Mouse (Mus musculus) cerebellum, adult 9-10 months (tissue): ENCODE measurements around the gene Plxna4.

Experiments
- DNase-seq: peaks from one replicate; pipeline ENCODE4 v3.0.0; 2022

Gene Plxna4

GRCm38 (mm10) chr6:32588056-32588671 lies at the start of gene Plxna4:
Plxna4 (minus strand) TSS chr6:32588192.
- peak; percentile 69 for DNase-seq

- peak; percentile 39 for DNase-seq
These were observed 49.7 kb upstream of the Plxna4 start for GRCm38 (mm10) chr6:32637568-32638183.

DNA sequence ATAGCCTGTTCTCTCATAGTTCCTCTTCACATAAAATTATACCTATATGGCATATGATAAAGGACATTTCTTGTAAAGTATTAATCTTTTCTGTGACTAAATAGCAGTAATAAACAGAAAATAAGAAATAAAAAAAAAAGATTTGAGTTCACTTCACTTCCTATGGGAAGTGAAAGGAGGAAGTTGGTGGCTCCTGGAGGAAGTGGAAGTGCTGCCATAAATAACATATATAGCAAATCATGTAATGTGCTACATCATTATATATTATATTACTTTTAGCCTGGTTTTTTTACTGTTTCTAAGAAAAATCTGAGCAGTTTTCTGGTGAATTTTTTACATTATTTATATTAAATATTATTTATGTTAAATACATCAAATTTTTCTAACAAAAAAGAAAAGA lies 22.7 kb upstream of the Plxna4 start:
- DNase-seq: no peak

DNA sequence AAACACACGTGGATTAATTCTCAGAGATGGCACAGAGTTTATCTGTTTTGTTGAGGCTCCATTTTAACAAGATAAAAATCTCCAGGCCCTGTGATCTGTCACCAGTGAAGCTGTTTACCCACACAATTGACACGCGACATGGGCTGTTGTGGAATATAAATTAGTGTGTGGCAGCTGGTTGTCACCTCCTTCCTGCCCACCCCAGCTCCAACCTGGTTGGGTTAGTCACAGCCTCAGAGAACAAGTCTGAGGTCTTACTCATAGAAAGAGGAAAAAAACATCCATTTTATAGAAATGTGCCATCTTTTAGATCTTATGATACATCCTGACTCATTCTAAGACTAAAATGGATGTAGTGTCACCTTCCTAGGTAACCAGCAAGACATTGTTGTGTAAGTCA lies 18.8 kb upstream of the Plxna4 start:
- no peak for DNase-seq

DNA sequence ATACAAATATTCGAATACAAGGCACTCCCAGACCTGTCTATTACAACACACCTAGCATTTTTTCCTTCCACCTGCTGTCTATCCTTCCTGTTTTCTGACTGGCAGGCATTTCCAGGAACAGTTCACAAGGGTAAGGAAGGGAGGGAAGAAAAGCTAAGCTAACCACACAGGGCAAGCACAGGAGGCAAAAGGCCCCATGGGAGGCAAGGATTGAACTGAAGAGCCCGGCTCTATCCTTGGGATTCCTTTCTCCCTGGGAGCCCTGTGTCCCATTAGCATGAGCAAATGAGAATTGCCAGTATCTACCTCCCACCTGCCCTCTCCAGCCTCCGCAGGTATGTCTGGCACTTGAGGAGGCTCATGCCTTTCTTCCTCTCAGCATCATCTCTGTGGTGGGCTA lies 17.6 kb upstream of the Plxna4 start:
- DNase-seq: no peak

GRCm38 (mm10) chr6:32604901-32605300 lies 16.9 kb upstream of the Plxna4 start:
- DNase-seq: no peak

DNA sequence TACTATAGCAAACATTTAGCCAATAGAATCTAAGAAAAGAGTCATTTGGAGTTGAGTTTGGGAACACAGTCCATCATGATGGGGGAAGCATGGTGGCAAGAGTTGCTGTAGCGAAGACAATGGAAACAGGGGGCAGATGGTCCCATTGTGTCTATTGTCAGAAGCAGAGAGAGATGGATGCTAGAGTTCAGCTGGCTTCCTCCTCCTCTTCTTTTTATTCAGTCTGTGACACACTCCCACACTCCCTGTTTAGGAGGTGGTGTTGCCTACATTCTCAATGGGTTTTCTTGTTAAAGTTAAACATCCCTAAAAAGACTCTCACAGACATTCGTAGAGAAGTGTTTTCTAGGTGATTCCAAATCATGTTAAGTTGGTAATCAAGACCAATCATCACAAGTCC lies 14.1 kb upstream of the Plxna4 start:
- no peak for DNase-seq

DNA sequence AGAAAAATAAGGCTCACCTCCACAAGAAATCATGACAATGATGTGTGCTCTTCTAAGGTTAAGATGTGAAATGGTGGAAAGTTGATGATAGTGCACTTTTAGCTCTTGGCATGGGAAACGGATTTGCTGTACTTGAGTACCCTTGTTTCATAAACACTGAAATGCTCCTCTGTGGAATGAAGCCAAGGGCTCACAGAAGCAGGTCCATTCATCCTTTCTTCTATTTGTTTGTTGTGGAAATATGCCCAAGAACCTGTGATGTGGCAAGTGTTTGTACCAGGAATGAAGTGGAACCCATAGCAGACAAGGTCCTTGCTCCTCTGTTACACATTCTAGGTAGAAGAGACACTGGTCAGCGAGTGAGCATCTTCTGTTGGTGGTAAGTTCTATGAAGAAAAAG lies 13.3 kb upstream of the Plxna4 start:
- DNase-seq: no peak

DNA sequence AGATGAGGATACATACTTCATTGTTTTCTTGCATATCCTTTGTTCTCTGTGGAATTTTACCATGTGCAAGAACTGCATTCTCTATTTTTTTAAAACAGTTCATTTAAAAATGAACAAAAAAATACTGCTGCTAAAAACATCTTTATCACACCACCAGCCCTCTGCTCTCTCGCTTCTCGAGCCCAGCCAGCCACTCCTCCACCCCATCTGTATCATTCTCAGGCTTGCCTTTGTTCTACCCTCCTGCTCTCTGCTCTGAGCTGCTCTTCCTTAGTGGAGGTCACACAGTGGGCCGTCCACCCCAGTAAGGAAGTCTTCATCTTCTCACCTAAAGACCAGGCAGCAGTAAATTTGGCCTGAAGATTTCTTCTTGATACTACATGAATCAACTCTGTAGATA lies 7.6 kb upstream of the Plxna4 start:
- DNase-seq: no peak

DNA sequence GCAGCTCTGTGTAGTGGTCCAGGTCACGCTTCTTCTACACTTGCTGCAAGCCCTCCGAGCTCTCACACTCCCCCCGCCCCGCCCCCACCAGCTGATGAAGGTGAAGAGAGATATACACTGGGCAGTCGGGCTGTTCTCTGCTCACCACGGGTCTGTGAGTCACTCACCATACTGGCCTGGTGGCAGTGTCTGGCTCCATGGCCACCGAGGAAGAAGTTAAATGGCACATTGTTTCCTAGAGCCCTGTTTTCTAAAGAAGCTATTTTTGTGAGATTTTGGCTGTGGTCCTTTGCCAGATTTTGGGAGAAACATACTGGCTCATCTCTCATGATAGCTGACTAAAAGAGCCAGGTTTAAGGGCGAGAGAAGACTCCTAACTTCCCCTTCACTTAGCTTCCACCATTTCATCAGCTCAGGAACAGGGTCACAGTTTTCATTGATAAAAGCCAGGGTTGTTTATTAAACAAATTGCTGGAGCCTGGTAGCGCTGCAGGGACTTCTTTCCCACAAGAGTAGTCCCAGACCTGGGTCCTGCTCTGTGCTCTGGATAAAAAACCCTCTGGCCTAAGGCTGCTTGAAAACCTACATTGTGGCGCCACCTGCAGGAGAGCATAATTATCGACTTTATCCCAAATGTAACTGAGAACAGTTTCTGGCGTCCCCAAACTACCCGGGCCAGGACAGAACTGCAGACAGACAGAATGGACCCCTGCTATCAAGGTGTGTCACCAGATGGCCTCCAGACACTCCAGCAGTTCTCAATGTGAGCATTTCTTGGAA lies 3.2 kb upstream of the Plxna4 start:
- peak; percentile 87 for DNase-seq

- DNase-seq: no peak
These were observed 1.6 kb upstream of the Plxna4 start for GRCm38 (mm10) chr6:32589632-32590031.

DNA sequence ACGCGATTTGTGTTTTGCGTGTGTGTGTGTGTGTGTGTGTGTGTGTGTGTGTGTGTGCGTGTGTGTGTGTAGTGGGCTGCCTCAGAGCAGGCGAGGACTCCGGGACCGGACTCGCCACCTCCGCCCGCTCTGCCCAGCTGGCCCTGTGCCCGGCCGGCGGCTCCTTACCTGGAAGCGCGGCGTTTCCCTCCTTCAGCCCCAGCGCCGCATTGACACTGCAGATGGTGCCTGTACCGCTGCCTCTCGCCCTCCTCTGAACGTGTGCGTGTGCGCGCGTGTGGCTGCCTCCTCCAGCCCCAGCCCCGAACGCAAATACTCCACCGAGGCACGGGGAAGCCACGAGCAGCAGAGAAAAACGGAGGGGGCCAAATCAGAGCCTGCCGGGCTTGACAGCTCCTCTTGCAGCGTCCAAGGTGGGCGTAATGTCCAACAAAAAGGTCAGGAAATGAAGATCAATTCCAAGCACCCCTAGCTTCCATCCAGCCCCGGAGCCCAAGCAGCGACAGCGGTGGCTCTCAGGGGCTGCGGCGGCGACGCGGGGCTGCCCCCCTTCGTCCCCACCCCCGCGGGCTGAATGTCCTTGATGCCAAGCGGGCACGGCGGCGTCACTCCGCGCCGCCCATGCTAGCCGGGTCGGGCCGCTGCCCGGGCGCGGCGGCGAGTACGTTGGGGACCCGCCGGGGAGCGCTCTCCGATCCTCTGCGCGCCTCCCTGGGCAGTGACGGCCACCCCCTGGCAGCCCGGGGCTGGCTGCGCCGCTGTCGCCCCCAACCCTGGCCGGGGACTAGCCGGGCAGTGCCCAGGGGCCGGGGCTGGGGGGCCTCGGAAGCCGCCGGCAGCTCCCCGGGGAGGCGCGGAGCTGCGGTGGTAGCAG lies 619 bp downstream of the Plxna4 start:
- DNase-seq: peak; percentile 81

DNA sequence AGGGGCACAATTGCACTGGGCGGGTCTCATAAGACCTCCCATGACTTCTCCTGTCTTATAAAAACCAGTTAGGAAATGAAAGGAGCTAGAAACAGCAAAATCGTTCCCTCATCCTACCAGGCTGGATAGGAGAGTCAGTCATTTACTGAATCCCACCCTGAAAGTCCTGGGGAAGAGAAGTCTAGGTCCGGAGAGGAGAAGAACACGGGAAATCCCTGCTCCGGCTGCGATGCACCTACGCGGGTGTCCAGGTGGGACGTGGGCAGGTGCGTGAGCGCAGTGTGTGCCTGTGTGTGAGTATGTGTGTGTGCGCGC lies 1.2 kb downstream of the Plxna4 start:
- DNase-seq: no peak

DNA sequence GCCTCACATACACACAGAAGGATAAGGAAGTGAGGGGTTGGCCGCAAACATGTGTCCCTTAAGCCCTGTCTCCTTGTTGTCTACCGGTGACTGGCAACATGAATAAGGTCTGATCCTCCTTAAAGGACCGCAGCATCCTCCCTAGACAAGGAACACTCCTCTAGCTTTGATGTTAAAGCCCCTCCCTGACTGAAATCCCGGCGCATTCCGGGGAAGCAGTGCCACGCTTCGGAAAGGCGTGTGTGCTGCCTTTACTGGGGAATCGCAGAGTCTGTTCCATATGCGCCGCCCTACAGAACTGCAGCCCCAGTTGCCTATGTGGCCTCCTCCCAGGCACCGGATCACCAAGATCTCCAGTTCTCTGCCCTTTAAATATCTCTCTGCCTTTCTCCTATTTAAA lies 1.6 kb downstream of the Plxna4 start:
- DNase-seq: peak; percentile 66

DNA sequence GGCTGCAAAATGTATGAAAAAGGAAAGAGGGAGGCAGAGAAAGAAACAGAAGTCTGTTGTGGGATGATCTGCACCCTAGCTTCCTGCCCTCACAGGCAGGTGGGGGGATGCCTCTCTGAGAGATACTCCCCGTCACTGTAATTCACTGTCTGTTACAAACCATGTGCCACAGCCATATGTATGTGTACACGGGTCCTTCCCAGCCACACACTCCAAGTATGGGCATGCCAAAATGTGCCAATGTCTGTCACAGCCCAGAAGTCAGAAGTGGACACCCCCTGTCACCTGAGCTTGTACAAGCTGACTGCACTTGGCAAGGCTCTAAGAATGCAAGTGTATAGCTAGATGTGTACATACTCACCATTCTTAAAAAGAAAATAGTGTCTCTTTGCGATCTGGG lies 2.8 kb downstream of the Plxna4 start:
- no peak for DNase-seq

GRCm38 (mm10) chr6:32584243-32584880 lies 3.6 kb downstream of the Plxna4 start:
- no peak for DNase-seq

- no peak for DNase-seq
These were observed 4.4 kb downstream of the Plxna4 start for GRCm38 (mm10) chr6:32583582-32583981.

DNA sequence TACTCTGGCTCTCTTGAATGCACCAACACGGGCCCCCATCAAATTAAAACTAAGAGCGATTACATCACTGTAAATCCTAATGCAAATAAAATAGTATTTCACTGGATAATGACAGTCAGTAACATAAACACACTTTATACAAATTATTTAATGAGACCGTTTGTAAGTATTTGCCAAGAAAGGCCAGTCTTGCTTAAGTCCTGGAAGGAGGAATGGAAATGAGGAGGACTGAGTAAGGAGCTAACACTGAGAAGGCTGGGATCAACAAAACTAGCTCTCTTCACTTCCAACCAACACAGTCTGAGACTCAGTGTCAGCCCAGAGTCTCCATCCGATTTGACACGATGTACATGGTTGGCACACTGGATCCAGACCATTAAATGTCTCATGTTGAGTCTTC lies 16.5 kb downstream of the Plxna4 start:
- DNase-seq: no peak

DNA sequence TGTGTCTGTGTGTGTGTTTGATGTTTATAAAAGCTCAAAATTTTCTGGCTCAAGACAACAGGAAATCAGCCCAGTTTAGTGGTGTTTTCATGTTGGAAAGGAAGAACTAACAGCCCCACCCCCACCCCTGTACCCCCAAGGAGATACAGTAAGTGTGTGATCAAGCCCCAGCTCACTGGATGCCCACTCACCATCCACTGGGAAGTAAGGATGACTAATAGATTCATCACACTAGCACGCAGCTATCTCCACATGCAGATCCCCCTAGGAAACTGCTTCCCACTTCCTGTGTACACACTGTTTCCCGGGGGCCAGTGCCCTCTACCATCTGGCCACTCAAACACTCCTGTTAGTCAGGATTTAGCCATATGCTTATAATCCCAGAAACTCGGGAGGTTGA lies 17.5 kb downstream of the Plxna4 start:
- no peak for DNase-seq

- DNase-seq: no peak
These were observed 18.1 kb downstream of the Plxna4 start for GRCm38 (mm10) chr6:32569919-32570318.

- DNase-seq: no peak
These were observed 41.1 kb downstream of the Plxna4 start for GRCm38 (mm10) chr6:32546915-32547314.

- no peak for DNase-seq
These were observed 44.0 kb downstream of the Plxna4 start for GRCm38 (mm10) chr6:32544021-32544420.

- DNase-seq: no peak
These were observed 47.8 kb downstream of the Plxna4 start for GRCm38 (mm10) chr6:32540155-32540554.
